9 mouse cellular contexts compared by ENCODE assay signal in genomic region chr13:95444824-95445223, GRCm38 (mm10). TPM values are rescaled to one million over a fixed set of nuclear protein-coding genes. Genes with fewer than 3 reads are reported as not detected.
A peak's percentile ranks its signal among the peaks of the same experiment; 100 is the strongest.
DNase-seq lines count a peak whose midpoint lies in the region; ATAC-seq and TF ChIP-seq lines count a peak whose summit lies in the region.
"Had no signal": no experiment of that assay in that cellular context is flagged by ENCODE, and none has a peak within 500 bp of the region (broad histone marks: within the 10 kb centered on the region; RNA-seq: fewer than 3 reads in every experiment).

TSS of gene Crhbp (minus strand) at chr13:95444924.

- H3K36me3 ChIP-seq in heart, embryonic 11.5 days (ENCODE audit: control insufficient read depth, insufficient read depth, low read length): no peaks in the 10 kb centered on the region
- H3K36me3 ChIP-seq in E14TG2a.4 (ENCODE audit: insufficient read depth, low read length): no peaks in the 10 kb centered on the region
- no peaks in the 10 kb centered on the region for H3K36me3 ChIP-seq in hindbrain, embryonic 12.5 days
- no peaks in the 10 kb centered on the region for H3K36me3 ChIP-seq in liver, embryonic 14.5 days (replicated peaks; ENCODE audit: control insufficient read depth, insufficient read depth, low read depth)

- no peak within 1 kb of the TSS for H3K9ac ChIP-seq in heart, embryonic 11.5 days (ENCODE audit: low read depth, low read length)
- peak within 1 kb of the TSS; percentile 48 for H3K9ac ChIP-seq in hindbrain, embryonic 12.5 days
- no peak within 1 kb of the TSS for H3K9ac ChIP-seq in liver, embryonic 14.5 days (replicated peaks)

- peak within 1 kb of the TSS; percentile 45 for H3K4me3 ChIP-seq in heart, embryonic 11.5 days (ENCODE audit: low read depth, low read length)
- H3K4me3 ChIP-seq in E14TG2a.4 (replicated peaks; ENCODE audit: low read length): peak within 1 kb of the TSS; percentile 80
- peak within 1 kb of the TSS; percentile 38 for H3K4me3 ChIP-seq in hindbrain, embryonic 12.5 days
- H3K4me3 ChIP-seq in liver, embryonic 14.5 days (ENCODE audit: insufficient read depth in 1 of 2, low read depth in 2 of 2, low read length in 2 of 2): no peak within 1 kb of the TSS

- H3K4me2 ChIP-seq in heart, embryonic 11.5 days: peak within 1 kb of the TSS; percentile 81
- peak within 1 kb of the TSS; percentile 78 for H3K4me2 ChIP-seq in hindbrain, embryonic 12.5 days (replicated peaks)
- H3K4me2 ChIP-seq in liver, embryonic 14.5 days (ENCODE audit: low read depth): peak within 1 kb of the TSS; percentile 32

- no peaks in the 10 kb centered on the region for H3K9me3 ChIP-seq in heart, embryonic 11.5 days (replicated peaks; ENCODE audit: control insufficient read depth, low read length)
- H3K9me3 ChIP-seq in E14TG2a.4 (ENCODE audit: low read length): no peaks in the 10 kb centered on the region
- H3K9me3 ChIP-seq in hindbrain, embryonic 12.5 days (replicated peaks): no peaks in the 10 kb centered on the region
- H3K9me3 ChIP-seq in liver, embryonic 14.5 days (ENCODE audit: control insufficient read depth, low read length): no peaks in the 10 kb centered on the region

- no peak for TF ChIP-seq CTCF in E14TG2a.4 (conservative IDR thresholded peaks at IDR 0.05; ENCODE audit: low read length)
- no peak for TF ChIP-seq CTCF in liver, embryonic 14.5 days (IDR thresholded peaks at IDR 0.05; ENCODE audit: low read depth)

- DNase-seq in heart, postnatal 36 days: no peak
- no peak for DNase-seq in liver, embryonic 14.5 days (ENCODE audit: low read depth in 3 of 3, low spot score in 3 of 3)
- DNase-seq in ovary, postnatal 10 days (ENCODE audit: low spot score): no peak
- no peak for DNase-seq in kidney, adult 18-20 months
- DNase-seq in frontal cortex, postnatal 36 days (ENCODE audit: low spot score in 2 of 2): no peak
- DNase-seq: thymus, postnatal 4 days had no signal

- no peak for ATAC-seq in heart, embryonic 11.5 days (replicated peaks; ENCODE audit: insufficient number of reproducible peaks, low FRiP score, low TSS enrichment)
- no peak for ATAC-seq in hindbrain, embryonic 12.5 days (ENCODE audit: low FRiP score)
- no peak for ATAC-seq in liver, embryonic 14.5 days (ENCODE audit: insufficient read depth)

- TF ChIP-seq EP300 in liver, embryonic 14.5 days (IDR thresholded peaks at IDR 0.05; ENCODE audit: low read depth): no peak

- 51% methylated on average over 11 of the region's 11 CpGs for WGBS in heart, embryonic 11.5 days (ENCODE audit: insufficient replicate concordance)
- 41% methylated on average over 11 of the region's 11 CpGs for WGBS in hindbrain, embryonic 12.5 days
- 45% methylated on average over 11 of the region's 11 CpGs for WGBS in liver, embryonic 14.5 days (ENCODE audit: insufficient replicate concordance)

- no peak within 1 kb of the TSS for H3K27ac ChIP-seq in heart, embryonic 11.5 days (ENCODE audit: low read depth, low read length)
- no peak within 1 kb of the TSS for H3K27ac ChIP-seq in hindbrain, embryonic 12.5 days
- no peak within 1 kb of the TSS for H3K27ac ChIP-seq in liver, embryonic 14.5 days

- H3K27me3 ChIP-seq in heart, embryonic 11.5 days (ENCODE audit: control insufficient read depth, insufficient read depth, low read length): peaks cover 37% of the 10 kb centered on the region
- H3K27me3 ChIP-seq in E14TG2a.4 (ENCODE audit: insufficient read depth, low read length): peaks cover 41% of the 10 kb centered on the region
- H3K27me3 ChIP-seq in hindbrain, embryonic 12.5 days: peaks cover 38% of the 10 kb centered on the region
- peaks cover 33% of the 10 kb centered on the region for H3K27me3 ChIP-seq in liver, embryonic 14.5 days (ENCODE audit: control insufficient read depth, insufficient read depth, low read length)

- no peaks in the 10 kb centered on the region for H3K4me1 ChIP-seq in heart, embryonic 11.5 days (ENCODE audit: control insufficient read depth, insufficient read depth, low read length)
- H3K4me1 ChIP-seq in E14TG2a.4 (replicated peaks; ENCODE audit: low read depth, low read length): peaks cover 18% of the 10 kb centered on the region
- H3K4me1 ChIP-seq in hindbrain, embryonic 12.5 days: peaks cover 17% of the 10 kb centered on the region
- H3K4me1 ChIP-seq in liver, embryonic 14.5 days (replicated peaks; ENCODE audit: control insufficient read depth in 2 of 2, insufficient read depth in 2 of 2, low read length in 1 of 2): no peaks in the 10 kb centered on the region

- intact Hi-C loops in heart, postnatal 36 days (cut with DNase I): no loop called here

RNA-seq across cellular contexts. Expression of gene Crhbp, which starts in this region (rescaled TPM):
- 0.17 TPM in 1 of 2 replicates, not detected in the other for polyA plus RNA-seq in heart, embryonic 11.5 days (2014; fragmentation: Nextera tagmentation; extraction: Ambion mirVana)
- total RNA-seq in heart, postnatal 36 days (2021): not detected
- 3.8 and 6.2 TPM in 2 replicates for polyA plus RNA-seq in hindbrain, embryonic 12.5 days (2016; fragmentation: Nextera tagmentation; extraction: Ambion mirVana)
- polyA plus RNA-seq in liver, embryonic 14.5 days (2012; rRNA removed): 0.04 and 0.05 TPM in 2 replicates
- polyA plus RNA-seq in liver, embryonic 14.5 days (2014; fragmentation: Nextera tagmentation; extraction: Ambion mirVana): not detected in 2 replicates

Comparison
In these comparisons a context has a peak if more than half of its experiments do, and no peak if none do; other contexts are left out.
1. H3K4me3 ChIP-seq: peak in heart, embryonic 11.5 days (single experiment), E14TG2a.4 (single experiment) and hindbrain, embryonic 12.5 days (single experiment); none in liver, embryonic 14.5 days (0 of 2).
2. Peak in every context shown above with its lines, with median percentiles within 50 percentile points of each other: H3K4me2 ChIP-seq.